Mouse (Mus musculus) spleen, adult 2 months (tissue): ENCODE results near the gene Gm9887. TPM values are rescaled to one million over a fixed set of nuclear protein-coding genes. Genes with fewer than 3 reads are reported as not detected.

Experiments
- DNase-seq, 2 experiments: peaks; one replicate each; pipeline versions ENCODE4 v3.0.0 to v3.0.0-alpha.2; 2012 to 2021; ENCODE audit warnings: low spot score in 2 of 2, low read depth in 1 of 2
- H3K27ac ChIP-seq: fragments of 200-500 bp; 2 replicates; pipeline ENCODE4 v1.5.1; 2012; ENCODE audit warnings: low read length, inconsistent platforms; ENCODE audit not compliant: insufficient read depth
- H3K27me3 ChIP-seq: fragments of 200-500 bp; 2 replicates; pipeline ENCODE4 v1.6.1; 2012; ENCODE audit warnings: mild to moderate bottlenecking, moderate library complexity, low read length, inconsistent platforms; ENCODE audit not compliant: control insufficient read depth, insufficient read depth
- H3K36me3 ChIP-seq: fragments of 200-500 bp; 2 replicates; pipeline ENCODE4 v1.6.1; 2012; ENCODE audit warnings: mild to moderate bottlenecking, low read length, inconsistent platforms; ENCODE audit not compliant: control insufficient read depth, insufficient read depth
- H3K4me1 ChIP-seq: fragments of 200-500 bp; 2 replicates; pipeline ENCODE4 v1.6.1; 2011; ENCODE audit warnings: inconsistent platforms; ENCODE audit not compliant: control insufficient read depth, insufficient read depth, insufficient read length
- H3K4me3 ChIP-seq: fragments of 200-500 bp; 2 replicates; pipeline ENCODE4 v1.5.1; 2011; ENCODE audit warnings: mild to moderate bottlenecking, inconsistent platforms; ENCODE audit not compliant: insufficient read depth, insufficient read length; ENCODE audit errors: extremely low read depth
- CTCF ChIP-seq: fragments of 200-500 bp; IDR thresholded peaks from 2 replicates; pipeline ENCODE4 v1.5.1; 2011; ENCODE audit warnings: mild to moderate bottlenecking, inconsistent platforms; ENCODE audit not compliant: insufficient read depth, insufficient read length, insufficient replicate concordance; ENCODE audit errors: extremely low read depth
- POLR2A ChIP-seq: fragments of 200-500 bp; IDR thresholded peaks from 2 replicates; pipeline ENCODE4 v1.6.1; 2011; ENCODE audit warnings: low read depth, low read length, inconsistent platforms
- WGBS: fragments of 180-500 bp; shearing (Covaris S2); methylation state at CpG from one replicate; pipeline ENCODE4 v1.1.7; 2018; 5-methylcytosine and 5-hydroxymethylcytosine counted together
- polyA plus RNA-seq: library from polyadenylated mRNA; depleted of rRNA; stranded (reverse); fragments of >200 nt; gene quantifications from 2 replicates; pipeline ENCODE4 v1.2.3, GENCODE M21; 2012; rRNA removed

Gm9887 gene
- polyA plus RNA-seq, 1 experiment = 3.0 TPM

DNA sequence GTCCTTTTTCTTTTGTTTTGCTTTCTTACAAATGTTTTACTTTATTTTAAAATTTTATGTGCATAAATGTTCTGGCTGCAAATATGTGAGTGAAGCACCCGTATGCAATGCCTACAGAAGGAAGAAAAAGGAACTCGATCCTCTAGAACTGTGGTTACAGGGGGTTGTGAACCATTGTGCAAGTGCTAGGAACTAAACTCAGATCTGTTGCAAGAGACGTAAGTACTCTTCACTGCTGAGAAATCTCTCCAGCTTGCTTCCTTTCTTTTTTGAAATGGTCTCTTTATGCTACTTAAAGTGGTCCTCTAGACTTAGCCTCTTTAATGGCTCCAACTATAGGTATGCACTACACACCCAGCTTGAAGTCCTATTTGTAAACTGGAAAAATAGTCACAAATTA, 41.1 kb downstream of the Gm9887 start:
- no peak overlapping the region for H3K27ac ChIP-seq
- 83% methylated on average over 3 of the region's 3 CpGs for WGBS
- peaks cover 14% of the 10 kb centered on the region; the same call in 1 of the 2 replicates for H3K36me3 ChIP-seq
- no peaks in the 10 kb centered on the region for H3K27me3 ChIP-seq
- TF ChIP-seq CTCF = no peak
- no peak for TF ChIP-seq POLR2A
- no peak overlapping the region for H3K4me3 ChIP-seq
- H3K4me1 ChIP-seq = no peaks in the 10 kb centered on the region
- no peak for DNase-seq

Other genes with a start within 250 kb of the Gm9887 start
- gene Rps29, start 213.3 kb downstream of the Gm9887 start, polyA plus RNA-seq = 1,903 and 2,009 TPM in 2 replicates
- 0.82 and 1.9 TPM in 2 replicates for gene Lrr1, start 203.6 kb downstream of the Gm9887 start, polyA plus RNA-seq
- 75.1 and 98.9 TPM in 2 replicates for gene Rpl36al, start 188.4 kb downstream of the Gm9887 start, polyA plus RNA-seq
- gene Mgat2, start 188.3 kb downstream of the Gm9887 start, polyA plus RNA-seq = 14.8 and 17.9 TPM in 2 replicates
- 1.8 and 3.1 TPM in 2 replicates for gene Gm49383, start 175.4 kb downstream of the Gm9887 start, polyA plus RNA-seq
- gene Dnaaf2, start 174.0 kb downstream of the Gm9887 start, polyA plus RNA-seq = 1.4 and 1.5 TPM in 2 replicates
- 0.25 and 0.47 TPM in 2 replicates for gene Gm49384, start 168.2 kb downstream of the Gm9887 start, polyA plus RNA-seq
- 4.2 and 4.4 TPM in 2 replicates for gene Pole2, start 144.3 kb downstream of the Gm9887 start, polyA plus RNA-seq
- 2.4 TPM in 2 replicates for gene Klhdc1, start 131.3 kb downstream of the Gm9887 start, polyA plus RNA-seq
- 19.1 and 30.5 TPM in 2 replicates for gene Klhdc2, start 75.8 kb downstream of the Gm9887 start, polyA plus RNA-seq
- 2.3 and 2.6 TPM in 2 replicates for gene Nemf, start 15.3 kb downstream of the Gm9887 start, polyA plus RNA-seq
- gene Arf6, start 308 bp downstream of the Gm9887 start, polyA plus RNA-seq = 182 and 253 TPM in 2 replicates
- gene Vcpkmt, start 210.6 kb upstream of the Gm9887 start, polyA plus RNA-seq = 5.9 and 10.3 TPM in 2 replicates